Mouse (Mus musculus): ENCODE data around the gene Gba2.
A peak's percentile ranks its signal among the peaks of the same experiment; 100 is the strongest.

Gene Gba2

GRCm38 (mm10) chr4:43580721-43581120 lies 2.0 kb upstream of the Gba2 start:
- no peak for DNase-seq

- DNase-seq = no peak
Measured at GRCm38 (mm10) chr4:43579731-43580130, 1.1 kb upstream of the Gba2 start.

GRCm38 (mm10) chr4:43579256-43579655 lies 583 bp upstream of the Gba2 start:
- no peak for DNase-seq

- no peak for DNase-seq
Measured at GRCm38 (mm10) chr4:43577237-43577881, 1.3 kb downstream of the Gba2 start.

- DNase-seq = no peak
Measured at GRCm38 (mm10) chr4:43575356-43575755, 3.3 kb downstream of the Gba2 start.

- no peak for DNase-seq
Measured at GRCm38 (mm10) chr4:43573561-43573960, 5.1 kb downstream of the Gba2 start.

GRCm38 (mm10) chr4:43571395-43572045 lies 7.2 kb downstream of the Gba2 start:
- DNase-seq = no peak

GRCm38 (mm10) chr4:43567140-43567539 lies 11.5 kb downstream of the Gba2 start:
- DNase-seq = no peak

GRCm38 (mm10) chr4:43564231-43564630 lies 14.4 kb downstream of the Gba2 start:
- no peak for DNase-seq

GRCm38 (mm10) chr4:43563601-43563875 lies 15.1 kb downstream of the Gba2 start:
- DNase-seq = no peak

- no peak for DNase-seq
Measured at GRCm38 (mm10) chr4:43562769-43563600, 15.7 kb downstream of the Gba2 start.

GRCm38 (mm10) chr4:43561997-43562768 lies 16.5 kb downstream of the Gba2 start, which contains the start of the genes Creb3 and Tln1:
Gene Creb3 (plus strand): TSS chr4:43562332.
Gene Tln1 (minus strand): TSS chr4:43562691.
- peak; percentile 95 for DNase-seq

- no peak for DNase-seq
Measured at GRCm38 (mm10) chr4:43561436-43561996, 17.2 kb downstream of the Gba2 start.

- peak; percentile 25 for DNase-seq
Measured at GRCm38 (mm10) chr4:43560976-43561375, 17.7 kb downstream of the Gba2 start.

GRCm38 (mm10) chr4:43560243-43560611 lies 18.4 kb downstream of the Gba2 start:
- DNase-seq = peak; percentile 27

- peak; percentile 22 for DNase-seq
Measured at GRCm38 (mm10) chr4:43559519-43560242, 19.0 kb downstream of the Gba2 start.

GRCm38 (mm10) chr4:43558631-43559356 lies 19.9 kb downstream of the Gba2 start:
- peak; percentile 79 for DNase-seq

GRCm38 (mm10) chr4:43558028-43558630 lies 20.5 kb downstream of the Gba2 start:
- DNase-seq = no peak

GRCm38 (mm10) chr4:43555926-43556325 lies 22.7 kb downstream of the Gba2 start:
- DNase-seq = no peak

GRCm38 (mm10) chr4:43553891-43554290 lies 24.8 kb downstream of the Gba2 start:
- no peak for DNase-seq

- no peak for DNase-seq
Measured at GRCm38 (mm10) chr4:43552437-43552836, 26.2 kb downstream of the Gba2 start.
